Mouse (Mus musculus): ENCODE measurements around the gene Mef2d.

The Mef2d gene

DNA sequence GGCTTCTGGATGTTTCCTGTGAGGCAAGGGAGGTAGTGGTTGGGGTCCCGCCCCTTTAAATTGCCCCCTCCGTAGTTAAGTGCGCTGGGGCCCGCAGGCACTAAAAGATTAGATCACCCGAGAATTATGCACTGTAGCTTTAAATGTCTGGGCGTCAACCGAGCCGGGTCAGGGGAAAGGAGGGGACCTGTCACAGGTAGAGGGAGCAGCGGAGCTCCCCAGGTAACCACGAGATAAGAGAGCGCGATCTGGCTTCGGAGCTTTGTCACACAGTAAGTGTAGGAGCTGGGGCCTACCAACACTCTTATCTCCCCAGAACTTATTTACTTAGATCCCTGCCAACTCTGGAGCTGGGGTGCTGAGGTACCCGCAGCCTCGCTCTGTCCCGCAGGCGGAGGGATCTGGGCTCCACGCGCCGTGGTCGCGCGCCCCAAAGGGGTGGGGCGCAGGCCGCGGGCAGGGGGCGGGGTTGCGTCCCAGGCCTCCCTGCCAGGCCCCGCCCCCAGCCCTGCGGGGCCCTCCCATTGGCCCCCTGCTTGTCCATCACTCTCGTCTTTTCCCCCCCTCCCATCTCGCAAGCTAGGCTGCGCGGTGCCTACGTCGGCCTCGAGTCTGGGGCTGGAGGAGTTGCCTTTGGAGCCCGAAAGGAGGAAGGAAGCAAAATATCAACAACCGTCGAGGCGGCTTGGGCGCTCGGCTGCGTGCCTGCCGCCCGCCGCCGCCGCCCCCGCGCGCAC lies at the start of gene Mef2d:
Gene Mef2d, plus strand, starts transcription at position 586 of the 737 bp plus-strand sequence.
- in situ Hi-C loops (cut with MboI, MseI) = loop anchor here (5.0 to 10.0 kb wide), 2 partner anchors 35 to 1917 kb away; partner anchors contain the start of gene Lrba

DNA sequence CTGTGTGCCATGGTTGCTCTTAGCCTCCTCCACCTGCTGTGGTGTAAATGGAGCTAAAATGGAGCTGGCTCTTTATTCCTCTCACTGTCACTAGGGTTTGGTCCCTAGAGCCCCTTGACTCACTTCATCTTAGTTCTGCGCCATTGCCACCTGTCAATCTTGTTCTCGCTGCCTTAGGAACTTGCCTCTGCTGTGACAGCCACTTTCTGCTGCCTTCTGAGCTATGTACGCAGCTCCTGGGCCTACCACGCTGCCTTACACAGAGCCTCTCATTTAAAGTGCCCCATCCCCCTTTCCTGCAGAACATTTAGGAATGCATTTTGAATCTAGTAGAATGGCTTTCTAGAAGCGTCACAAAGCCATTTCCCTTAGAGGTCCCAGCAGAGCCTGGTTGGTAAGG lies 48.0 kb upstream of the Mef2d start:
- in situ Hi-C loops (cut with MboI, MseI) = loop anchor here (5.0 kb wide), 1 partner anchor 148 kb away; no protein-coding TSS in a partner anchor

DNA sequence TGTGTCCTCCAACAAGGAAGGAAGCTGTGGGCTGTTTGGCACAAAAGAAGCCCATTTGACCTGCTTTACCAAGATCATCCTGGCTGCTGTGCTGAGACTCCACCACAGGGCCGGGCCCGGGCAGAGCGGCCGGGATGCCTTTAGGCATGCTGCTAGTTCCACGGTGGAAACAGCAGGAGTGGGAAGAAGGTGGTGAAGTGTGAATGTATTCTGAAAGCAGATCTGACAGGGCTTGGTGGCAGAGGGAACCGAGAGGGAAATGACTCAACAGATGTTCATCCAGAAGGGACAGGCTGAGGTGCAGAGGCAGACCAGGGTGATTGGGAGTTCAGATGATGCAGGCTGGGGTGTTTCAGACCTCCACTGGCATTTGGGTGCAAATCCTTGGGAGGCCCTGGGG lies 44.5 kb upstream of the Mef2d start:
- in situ Hi-C loops (cut with MboI, MseI) = no loop called here

DNA sequence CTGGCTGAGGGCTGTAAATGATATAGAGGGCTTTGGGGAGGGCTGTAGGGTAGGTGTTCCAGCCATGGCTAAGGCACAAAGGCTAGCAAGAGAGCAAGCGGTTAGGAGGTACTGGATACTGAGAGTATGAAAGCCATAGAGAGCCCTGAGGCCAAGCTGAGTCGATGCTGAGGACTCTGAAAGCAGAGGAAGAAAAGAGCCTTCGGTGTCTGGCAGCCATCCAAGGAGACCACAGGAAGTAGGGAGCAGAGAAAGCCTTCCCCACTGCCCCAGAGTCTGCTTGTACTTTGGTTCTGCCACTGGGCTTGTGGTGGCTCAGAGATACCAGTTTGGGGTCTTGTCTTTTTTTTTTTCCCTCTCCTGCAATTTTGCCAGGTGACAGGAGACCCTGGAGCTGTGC lies 41.9 kb upstream of the Mef2d start:
- in situ Hi-C loops (cut with MboI, MseI) = no loop called here

DNA sequence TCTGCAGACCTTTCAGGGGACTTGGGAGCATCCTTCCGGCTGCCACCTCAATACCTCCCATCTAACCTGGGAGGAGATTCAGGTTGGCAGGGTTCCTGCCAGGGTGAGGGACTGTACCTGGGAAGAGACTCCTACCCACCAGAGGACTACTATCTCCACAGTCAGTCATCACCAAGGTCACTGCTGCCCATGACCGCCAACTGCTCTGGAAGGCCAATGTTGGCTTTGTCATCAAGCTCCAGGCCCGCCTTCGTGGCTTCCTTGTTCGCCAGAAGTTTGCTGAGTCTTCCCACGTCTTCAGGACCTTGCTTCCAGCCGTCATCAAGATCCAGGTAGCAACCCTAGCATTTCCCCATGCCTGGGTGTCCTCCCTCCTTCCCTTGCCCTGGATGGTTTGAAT lies 40.4 kb upstream of the Mef2d start:
- in situ Hi-C loops (cut with MboI, MseI) = no loop called here

DNA sequence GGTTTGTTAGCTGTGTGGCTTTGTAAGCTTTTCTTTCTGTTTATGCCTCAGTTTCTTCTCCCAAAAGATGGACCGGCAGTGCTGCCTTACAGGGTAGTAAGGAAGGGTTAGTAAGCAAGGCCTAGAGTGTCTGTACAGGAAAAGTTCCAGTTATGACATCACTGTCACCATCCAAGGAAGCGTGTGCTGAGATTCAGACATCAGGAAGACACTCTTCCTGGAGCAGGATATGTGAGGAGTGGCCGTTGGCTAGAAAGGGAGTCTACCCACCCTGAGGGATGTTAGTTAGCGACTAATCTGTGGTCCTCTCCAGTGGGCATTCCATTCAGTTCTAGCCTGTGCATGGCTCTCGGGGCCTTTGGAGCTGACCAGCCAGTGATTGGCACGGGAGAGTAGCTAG lies 40.0 kb upstream of the Mef2d start:
- in situ Hi-C loops (cut with MboI, MseI) = no loop called here

DNA sequence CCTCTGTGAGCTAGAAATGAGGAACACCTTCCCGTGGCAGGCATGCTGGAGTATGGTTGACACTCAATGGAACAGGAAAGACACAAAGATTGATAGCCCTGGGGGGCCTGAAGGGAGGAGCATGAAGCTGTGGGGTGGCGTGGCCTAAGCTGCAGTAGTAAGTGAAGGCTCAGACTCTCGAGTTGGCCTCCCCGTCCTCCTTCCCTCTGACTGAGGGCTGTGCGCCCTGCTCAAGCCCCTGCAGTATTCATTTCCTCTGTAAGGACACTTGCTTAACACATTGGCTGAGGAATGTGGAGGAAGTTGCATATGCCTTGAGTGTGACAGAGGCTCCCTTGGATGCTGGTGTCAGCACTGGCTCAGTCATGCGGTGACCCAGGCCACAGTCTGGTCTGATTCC lies 39.6 kb upstream of the Mef2d start:
- in situ Hi-C loops (cut with MboI, MseI) = no loop called here

DNA sequence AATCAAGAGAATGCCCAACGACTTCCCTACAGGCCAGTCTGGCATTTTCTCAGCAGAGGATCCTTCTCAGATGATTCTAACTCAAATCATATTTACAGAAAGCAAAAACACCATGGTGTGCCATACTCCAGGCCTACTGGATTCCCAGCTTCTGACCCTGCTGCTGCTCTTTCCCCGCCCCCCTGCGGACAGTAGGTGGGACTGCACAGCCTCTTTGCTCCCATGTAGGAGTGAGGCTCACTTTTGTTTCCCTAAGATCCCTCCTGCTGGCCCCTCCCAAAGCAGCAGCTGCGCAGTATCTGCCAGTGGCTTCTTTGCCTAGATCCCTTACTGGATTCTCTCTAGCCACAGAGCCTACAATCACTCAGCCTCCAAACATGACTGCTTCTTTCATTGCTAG lies 36.0 kb upstream of the Mef2d start:
- in situ Hi-C loops (cut with MboI, MseI) = no loop called here

DNA sequence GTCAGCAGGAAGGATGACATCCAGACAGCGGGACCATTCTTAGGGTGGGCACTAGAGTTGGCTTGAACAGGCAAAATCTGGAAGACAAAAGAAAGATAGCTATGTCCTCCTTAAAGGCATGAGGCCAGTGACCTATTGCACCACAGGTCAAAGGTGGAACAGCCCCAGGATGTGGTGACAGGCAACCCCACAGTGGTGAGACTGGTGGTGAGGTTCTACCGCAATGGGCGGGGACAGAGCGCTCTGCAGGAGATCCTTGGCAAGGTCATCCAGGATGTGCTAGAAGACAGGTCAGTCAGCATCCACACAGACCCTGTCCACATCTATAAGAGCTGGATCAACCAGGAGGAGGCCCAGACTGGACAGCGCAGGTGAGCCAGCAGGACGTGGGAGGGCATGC lies 33.0 kb upstream of the Mef2d start:
- in situ Hi-C loops (cut with MboI, MseI) = no loop called here

DNA sequence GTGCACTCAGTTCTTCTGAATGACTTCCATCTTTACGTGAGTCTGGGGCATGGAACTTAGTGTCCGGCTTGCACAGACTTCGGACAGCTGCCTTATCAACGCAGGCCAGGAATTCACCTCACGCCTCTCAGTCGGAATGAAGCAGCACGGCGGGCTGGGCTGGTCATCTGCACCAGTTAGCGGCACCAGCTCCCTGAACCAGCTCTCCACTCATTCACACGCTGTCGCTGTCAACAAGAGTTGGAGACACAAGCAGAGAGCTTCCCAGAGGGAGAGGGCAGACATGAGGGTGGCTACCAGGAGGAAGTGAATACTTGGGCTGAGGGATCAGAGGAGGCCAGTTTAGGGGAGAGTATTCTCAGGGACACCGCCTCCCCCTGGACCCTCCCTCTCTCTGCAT lies 27.8 kb upstream of the Mef2d start:
- in situ Hi-C loops (cut with MboI, MseI) = no loop called here

DNA sequence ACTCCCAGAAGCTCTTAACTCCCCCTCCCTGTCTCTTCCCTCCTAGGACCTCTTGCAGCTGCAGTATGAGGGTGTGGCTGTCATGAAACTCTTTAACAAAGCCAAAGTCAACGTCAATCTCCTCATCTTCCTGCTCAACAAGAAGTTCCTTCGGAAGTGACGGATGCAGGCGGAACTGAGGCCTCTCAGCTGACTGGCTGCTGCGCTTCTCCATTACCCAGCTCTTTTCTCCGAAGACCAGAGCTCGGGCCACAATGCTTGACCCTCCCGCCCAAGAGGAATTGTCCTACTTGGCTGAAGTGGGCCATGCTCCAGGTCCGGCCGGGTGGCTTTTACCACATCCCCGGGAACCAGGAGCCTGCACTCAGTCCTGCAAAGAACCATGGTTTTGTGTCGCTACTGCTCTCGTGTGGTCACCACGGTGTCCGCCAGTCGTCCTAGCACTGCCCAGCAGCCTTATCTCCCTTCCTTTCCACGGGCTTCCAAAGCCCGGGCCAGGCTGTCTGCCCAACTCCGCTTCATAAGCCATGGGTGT lies 22.0 kb upstream of the Mef2d start:
- in situ Hi-C loops (cut with MboI, MseI) = no loop called here

DNA sequence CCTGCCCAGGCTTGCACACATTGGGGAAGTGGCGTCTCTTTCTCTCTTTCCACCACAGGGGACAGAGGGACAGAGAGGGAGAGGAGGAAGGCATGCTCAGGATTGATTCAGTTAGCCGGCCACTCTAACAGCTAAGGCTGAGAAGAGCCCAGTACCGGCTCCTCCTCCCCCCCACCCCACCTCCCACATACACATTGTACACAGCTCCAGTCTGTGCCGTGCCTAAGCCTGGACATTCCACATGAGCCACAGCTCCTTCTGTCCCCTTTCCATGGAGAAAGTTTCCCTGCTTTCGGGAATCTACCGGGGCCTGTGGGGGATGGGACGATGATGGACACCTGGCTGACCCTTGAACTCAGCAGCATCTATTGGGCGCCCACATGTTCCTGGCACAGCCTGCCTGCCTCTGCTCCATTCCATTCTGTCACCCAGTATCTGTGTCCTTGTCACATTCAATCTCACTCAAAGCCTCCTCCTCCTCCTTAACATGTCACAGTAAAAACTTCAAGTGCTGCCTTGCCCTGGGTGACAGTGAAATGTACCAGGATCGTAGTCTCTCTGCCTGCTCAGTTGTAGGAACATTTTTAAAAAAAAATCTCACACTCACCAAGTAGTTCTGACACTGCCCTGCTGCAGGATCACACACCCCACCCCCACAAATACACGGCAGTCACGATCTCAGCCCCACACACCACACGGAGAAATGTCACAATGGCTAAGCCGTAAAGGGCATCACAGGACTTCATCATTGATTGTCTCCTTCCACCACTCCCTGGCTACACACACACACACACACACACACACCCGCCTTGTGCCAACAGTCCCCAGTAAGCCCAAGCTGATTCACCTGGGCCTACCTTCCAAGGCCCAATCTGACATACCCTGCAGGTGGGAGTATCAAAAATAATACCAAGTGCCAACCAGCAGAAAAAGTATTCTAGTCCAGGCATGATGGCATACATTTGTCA lies 20.7 kb upstream of the Mef2d start:
- in situ Hi-C loops (cut with MboI, MseI) = no loop called here

DNA sequence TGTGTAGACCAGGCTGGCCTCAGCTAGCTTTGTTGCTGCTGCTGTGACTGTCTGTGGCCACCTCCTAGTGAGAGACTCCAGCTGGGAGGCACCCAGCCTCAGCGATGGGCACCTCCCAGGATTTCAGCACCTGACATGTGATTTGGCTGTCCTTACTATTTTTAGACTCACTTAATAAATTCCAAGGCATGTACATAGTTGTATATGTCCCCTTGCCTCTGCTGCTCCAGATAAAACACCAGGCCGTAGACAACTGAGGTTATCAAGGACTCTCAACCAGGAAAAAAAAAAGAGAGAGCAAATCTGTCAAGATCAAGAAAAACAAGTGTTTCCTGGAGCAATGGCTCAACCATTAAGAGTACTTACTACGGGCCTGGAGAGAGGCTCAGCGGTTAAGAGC lies 17.0 kb upstream of the Mef2d start:
- in situ Hi-C loops (cut with MboI, MseI) = no loop called here

DNA sequence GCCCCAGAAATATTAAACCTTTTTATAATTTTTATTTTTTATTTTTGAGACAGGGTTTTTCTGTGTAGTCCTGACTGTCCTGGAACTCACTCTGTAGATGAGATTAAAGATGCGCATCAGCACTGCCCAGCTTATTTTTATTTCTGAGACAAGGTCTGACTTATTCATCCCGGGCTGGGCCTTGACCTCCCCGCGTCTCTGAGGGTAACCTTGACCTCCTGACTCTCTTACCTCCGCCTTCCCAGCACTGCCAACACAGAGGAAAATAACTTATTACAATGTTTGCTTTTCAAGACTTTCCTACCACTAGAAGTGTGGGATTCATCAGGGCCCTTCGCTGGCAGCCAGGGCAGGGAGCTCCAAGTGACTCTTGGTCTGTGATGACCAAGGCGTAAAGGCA lies 16.0 kb upstream of the Mef2d start:
- in situ Hi-C loops (cut with MboI, MseI) = no loop called here

DNA sequence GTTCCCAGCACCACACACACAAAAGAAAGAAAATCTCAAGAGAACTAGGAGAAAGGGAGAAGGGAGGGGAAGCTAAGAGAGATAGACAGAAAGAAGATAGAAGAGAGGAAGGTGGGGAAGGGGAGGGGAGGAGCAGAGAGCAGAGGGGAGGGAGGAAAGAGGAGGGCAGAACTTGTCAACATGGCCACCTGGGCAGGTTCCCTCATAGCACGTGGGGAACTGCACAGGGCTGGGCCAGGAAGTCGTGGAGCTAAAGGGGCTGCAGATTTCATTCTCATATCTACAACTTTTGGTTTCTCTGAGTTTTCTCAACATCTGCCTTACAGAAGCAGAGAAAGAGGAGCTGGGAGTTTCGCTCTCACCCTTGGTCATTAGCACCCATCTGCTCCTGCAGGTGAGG lies 14.5 kb upstream of the Mef2d start:
- in situ Hi-C loops (cut with MboI, MseI) = no loop called here

DNA sequence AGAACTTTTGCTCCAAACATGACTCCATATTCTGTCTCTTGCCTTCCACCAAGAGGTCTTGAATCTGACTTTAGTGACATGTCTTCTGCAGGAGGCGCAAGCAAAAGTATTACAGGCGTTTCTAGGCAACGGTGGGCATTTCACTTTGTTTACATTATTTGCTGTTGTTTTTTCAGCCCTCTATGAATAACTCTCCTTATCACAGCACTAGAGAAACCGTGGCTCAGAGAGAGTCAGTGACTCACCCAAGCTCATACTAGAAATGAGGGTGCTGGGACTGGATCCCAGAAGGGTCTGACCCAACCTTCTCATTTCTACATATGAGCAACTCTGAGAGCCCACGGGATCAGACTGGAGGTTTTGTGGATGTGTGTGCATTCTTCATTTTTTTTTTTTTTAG lies 14.1 kb upstream of the Mef2d start:
- in situ Hi-C loops (cut with MboI, MseI) = no loop called here

DNA sequence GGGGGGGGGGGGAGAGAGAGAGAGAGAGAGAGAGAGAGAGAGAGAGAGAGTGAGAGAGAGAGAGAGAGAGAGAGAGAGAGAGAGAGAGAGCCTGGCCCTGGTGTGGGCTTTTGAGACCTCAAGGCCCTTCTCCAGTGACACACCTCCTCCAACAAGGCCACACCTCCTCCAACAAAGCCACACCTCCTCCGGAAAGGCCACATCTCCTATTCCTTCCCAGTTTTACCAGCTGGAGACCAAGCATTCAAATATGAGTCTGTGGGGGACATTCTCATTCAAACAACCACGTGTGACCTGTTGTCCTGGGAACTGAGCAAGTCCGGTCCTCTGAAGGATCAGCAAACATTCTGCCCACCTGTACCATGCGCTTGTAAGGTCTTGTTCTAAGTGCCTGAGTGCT lies 13.2 kb upstream of the Mef2d start:
- in situ Hi-C loops (cut with MboI, MseI) = no loop called here

DNA sequence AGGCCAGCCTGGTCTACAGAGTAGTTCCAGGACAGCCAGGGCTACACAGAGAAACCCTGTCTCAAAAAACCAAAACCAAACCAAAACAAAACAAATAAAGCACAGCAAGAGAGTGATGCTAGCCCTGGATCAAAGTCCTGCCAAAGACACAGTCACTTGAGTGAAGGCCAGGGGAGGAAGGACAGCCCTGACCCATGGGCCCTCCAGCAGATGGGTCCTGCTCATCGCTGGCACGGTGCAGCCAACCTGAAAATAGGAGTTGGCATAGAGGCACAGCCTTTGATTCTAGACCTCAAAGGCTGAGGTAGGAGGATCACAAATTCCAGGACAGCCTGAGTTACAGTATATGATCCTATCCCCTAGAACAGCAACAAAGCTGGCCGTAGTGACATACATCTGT lies 11.1 kb upstream of the Mef2d start:
- in situ Hi-C loops (cut with MboI, MseI) = no loop called here

DNA sequence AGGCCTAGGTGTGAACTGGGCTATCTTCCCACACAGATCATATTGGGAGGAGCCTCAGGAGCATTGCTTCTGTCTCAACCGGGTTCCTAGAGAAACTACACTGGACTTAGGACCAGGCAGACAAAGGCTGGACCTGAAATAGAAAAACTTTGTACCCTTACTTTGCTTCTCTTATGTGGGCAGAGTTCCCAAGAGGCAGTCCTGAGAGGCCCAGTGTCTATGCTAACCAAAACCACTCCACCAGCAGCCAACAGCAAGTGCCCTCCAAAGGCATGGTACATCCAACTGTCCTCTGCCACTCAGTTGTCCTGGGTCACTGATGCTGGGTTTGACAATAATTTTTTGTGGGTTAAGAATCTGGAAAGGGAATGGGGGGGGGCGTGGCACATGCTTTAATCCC lies 9.7 kb upstream of the Mef2d start:
- in situ Hi-C loops (cut with MboI, MseI) = no loop called here

DNA sequence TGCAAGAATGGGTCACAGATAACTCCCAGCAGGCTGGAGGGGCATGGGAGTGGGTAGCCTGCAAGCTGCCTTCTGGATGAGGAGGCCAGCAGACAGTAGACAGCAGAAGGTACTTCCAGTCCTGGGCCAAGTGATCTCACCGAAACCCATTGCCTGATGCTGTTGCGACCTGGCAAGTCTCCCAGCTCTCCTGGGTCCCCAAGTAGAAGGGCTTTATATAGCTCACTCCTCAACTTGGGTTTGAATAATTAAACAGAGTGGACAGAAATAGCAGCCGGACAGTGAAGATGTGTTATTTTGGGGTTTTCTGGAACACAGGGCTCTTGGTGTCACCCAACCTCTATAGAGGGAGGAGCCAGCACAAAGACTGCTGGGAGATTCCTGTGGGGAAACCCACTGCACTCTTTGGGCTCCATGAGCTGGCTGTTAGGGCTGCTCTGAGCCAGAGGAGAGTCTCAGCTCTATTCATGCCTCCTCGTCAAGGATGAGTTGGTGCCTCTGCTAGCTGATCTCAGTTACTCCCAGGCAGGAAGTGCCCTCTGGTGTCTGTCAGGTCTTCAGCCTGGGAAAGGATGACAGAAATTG lies 8.9 kb upstream of the Mef2d start:
- in situ Hi-C loops (cut with MboI, MseI) = no loop called here

DNA sequence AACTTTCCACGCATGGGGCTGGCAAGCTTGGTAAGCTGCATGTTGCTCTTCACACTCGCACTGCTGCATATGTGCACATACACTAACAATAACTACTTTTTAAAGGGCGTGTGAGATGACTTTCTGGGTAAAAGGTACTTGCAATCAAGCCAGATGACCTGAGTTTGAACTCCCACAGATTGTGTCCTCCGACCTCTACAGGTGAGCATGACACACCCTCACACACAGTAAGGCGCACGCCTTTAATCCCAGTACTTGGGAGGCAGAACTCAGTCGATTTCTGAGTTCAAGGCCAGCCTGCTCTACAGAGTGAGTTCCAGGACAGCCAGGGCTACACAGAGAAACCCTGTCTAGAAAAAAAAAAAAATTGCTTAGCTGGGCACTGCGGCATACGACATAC lies 5.8 kb upstream of the Mef2d start:
- in situ Hi-C loops (cut with MboI, MseI) = no loop called here

DNA sequence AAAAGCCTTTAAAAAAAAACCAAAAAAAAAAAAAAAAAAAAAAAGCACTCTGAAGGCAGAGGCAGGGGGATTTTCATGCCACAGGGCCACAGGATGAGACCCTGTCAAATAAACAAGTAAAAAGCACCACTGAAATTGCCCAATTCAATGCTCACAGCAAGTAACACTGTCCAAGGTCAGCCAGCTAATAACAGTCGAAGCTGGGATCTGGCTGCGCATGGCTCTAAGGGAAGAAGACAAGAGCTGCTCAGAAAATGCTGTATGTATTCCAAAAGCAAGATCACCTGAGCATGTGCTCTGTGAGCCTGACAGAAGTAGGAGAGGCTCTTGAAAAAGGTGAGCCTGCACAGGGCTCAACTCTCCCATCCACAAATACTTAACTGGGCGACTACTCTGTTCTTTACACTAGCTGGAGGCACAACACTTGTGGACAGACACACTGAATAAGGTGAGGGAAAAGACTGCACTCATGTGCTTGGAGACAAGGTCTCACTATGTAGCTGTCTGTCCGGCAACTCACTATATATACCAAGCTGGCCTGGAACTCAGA lies 5.2 kb upstream of the Mef2d start:
- in situ Hi-C loops (cut with MboI, MseI) = no loop called here

Measured in T-helper 1 cell (primary cell).